Mouse (Mus musculus): Measurements from ENCODE around the gene Pikfyve.

The Pikfyve gene

DNA sequence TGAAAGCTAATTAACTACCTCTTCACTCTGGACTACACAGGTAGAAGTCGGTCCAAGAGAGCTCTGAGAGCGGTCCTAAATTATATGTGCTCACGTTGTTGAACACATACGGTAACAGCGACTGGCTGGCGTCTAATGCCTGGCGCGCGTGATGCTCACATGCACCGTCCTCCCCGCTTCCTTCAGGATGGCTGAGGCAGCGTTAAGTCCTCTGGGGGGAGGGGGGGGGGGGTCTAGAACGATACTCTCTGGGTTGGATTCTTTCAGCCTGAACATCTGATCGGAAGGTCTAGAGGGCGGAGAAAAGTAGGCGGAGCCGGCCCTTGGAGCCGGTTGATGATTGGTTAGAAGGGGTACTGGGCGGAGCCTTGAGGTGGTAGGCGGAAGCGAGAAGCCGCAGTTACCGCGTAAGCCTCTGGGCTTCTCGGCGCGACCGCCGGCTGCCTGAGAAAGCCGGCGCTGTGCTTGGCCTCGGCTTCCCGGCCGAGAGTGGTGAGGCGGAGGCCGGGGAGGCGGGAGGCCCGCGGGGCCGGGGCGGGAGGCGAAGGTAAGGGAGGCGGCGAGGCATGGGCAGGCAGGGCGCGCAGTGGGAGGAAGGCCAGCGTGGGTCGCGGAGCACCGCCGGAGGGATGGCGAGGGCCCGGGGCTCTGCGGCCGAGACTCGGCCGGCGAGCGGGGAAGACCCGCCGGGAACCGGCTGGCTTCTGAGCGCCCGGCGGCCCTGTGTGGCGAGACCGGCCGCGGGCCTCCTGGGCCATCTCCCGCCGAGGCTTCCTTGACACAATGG lies at the start of gene Pikfyve, which contains the start of gene Idh1:
TSS of gene Pikfyve (plus strand) at position 397 of the 787 bp plus-strand sequence.
TSS of gene Idh1 (minus strand) at position 214 of the 787 bp plus-strand sequence.
- DNase-seq (ENCODE audit: low spot score): peak; percentile 96

DNA sequence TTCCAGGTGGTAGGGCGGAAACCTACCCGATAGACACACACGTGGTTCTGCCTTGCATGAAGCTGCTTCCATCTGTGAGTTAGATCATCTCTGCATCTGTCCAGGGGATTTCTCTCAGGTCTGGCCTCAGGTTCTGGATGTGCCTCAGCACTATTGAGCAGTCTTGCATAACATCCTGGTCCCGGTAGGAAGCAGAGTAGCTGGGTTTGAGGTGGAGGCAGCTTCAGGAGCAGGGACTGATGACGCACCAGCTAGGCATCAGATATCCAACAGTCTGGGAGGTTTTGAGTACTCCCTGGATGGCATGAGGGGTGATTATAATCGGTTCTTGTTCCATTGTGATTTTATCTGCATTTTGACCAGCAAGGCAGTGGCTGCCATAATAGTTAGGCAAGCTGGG lies 48.9 kb upstream of the Pikfyve start:
- no peak for DNase-seq (ENCODE audit: low spot score)

DNA sequence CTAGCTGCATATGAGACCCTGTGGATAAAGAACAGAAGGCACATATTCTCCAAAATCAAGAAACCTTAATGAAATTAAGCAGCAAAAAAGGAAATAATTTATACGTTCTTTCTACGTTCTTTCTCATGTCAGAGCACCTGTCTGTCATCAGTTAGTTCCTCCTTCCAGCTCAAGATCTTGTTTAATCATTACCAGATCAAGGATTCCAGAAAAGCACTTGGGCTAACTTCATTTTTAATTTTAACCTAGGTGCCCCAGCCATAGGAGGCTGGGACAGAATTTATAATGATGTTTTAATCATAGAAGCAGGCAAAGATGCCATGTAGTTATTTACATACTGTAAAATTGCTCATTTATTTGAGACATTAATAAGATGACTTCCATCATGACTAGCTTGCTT lies 41.7 kb upstream of the Pikfyve start:
- no peak for DNase-seq (ENCODE audit: low spot score)

GRCm38 (mm10) chr1:65146601-65147000 lies 39.9 kb upstream of the Pikfyve start:
- DNase-seq (ENCODE audit: low spot score): no peak

DNA sequence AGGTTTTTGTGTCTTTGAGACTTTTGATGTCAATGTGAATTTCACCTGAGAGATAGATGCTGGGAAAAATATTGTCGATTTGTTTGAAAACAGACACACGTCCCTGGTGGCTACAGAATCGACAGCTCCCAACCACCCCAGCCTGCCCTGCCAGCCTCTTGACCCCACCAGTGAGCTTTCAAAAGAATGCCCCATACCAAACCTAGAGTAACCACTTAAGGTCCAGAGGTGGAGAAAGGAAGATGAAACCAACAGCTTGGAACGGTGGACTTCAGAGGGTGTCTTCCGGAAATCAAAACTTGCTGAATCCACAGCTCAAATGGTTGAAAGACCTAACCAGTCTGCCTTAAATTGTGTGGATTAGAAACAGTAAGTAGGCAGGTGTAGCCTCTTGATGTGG lies 39.2 kb upstream of the Pikfyve start:
- DNase-seq (ENCODE audit: low spot score): no peak

DNA sequence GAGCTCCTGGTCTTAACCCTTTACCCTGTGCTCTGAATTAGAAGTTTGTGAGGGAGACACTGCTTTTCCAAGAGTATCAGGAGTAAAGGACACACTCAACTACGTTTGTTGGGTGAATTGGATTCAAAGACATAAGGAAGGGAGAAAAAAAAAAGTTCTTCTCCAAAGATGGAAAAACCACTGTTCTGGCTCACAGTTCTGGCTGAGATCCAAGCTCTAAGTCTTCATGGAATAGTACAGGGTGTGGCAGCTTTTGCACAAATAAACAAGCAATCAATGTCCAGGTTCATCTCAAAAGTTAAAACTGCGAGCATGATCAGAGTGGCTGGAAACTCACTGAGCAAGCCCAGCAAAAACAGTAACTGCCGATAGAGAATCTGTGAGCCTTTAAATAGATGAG lies 38.5 kb upstream of the Pikfyve start:
- no peak for DNase-seq (ENCODE audit: low spot score)

DNA sequence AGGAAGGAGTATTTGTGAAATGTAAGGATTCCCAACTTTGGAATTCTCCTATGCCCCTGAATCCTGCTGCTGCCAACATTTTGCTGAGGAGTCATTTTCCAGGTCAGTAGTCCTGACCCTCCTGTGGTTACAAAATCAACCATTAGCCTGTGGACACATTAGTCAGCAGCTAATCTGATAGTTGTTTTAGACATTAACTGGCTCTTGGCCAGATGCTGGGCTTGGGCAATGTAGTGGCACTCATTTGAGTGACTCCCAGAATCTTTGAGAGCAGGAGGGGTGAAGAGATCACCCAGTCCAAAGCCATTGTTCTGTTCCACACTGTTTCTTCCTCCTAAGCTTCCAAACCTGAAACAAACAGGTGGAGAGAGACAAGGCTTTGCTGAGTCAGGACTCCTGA lies 31.7 kb upstream of the Pikfyve start:
- DNase-seq (ENCODE audit: low spot score): no peak

GRCm38 (mm10) chr1:65156111-65156510 lies 30.4 kb upstream of the Pikfyve start:
- DNase-seq (ENCODE audit: low spot score): no peak

- no peak for DNase-seq (ENCODE audit: low spot score)
Observed at GRCm38 (mm10) chr1:65162210-65162609, 24.3 kb upstream of the Pikfyve start.

GRCm38 (mm10) chr1:65167496-65167895 lies 19.0 kb upstream of the Pikfyve start:
- DNase-seq (ENCODE audit: low spot score): no peak

DNA sequence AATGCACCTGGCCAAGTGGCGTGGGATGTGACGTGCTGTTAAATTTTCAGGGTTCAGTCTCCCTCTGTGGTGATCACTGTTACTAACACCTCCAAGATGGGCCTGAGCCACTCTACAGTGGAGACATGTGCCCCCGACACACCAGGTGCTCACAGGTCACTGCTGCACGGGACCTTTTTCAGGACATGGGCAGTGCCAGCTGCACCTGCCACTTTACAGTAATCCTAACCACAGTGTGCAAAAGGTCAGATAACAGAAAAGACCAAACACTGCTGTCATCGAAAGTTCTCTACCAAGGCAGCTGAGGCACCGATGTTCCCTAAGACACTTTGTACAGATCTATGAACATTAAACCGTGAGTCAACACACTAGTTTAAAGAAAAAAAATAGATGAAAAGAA lies 16.9 kb upstream of the Pikfyve start:
- DNase-seq (ENCODE audit: low spot score): no peak

GRCm38 (mm10) chr1:65169947-65170346 lies 16.5 kb upstream of the Pikfyve start:
- no peak for DNase-seq (ENCODE audit: low spot score)

DNA sequence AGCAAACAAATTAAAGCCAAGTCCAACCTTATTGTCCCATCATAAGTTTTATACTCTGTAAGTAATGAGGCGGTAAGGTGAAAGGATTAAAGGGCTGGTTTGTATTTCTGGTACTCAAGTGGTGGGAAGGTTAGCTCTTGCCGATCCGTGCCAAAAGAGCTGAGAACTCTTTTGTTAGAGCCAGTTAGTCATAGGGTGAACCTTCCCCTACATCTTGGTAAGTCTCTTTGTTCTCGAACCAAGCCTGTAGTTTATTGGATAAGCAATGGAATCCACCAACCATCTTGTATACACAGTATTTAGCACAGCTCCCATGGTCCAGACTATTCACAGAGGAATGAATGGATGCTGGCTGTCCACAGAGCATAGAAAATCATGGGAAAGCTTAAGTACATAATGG lies 14.9 kb upstream of the Pikfyve start:
- DNase-seq (ENCODE audit: low spot score): no peak

DNA sequence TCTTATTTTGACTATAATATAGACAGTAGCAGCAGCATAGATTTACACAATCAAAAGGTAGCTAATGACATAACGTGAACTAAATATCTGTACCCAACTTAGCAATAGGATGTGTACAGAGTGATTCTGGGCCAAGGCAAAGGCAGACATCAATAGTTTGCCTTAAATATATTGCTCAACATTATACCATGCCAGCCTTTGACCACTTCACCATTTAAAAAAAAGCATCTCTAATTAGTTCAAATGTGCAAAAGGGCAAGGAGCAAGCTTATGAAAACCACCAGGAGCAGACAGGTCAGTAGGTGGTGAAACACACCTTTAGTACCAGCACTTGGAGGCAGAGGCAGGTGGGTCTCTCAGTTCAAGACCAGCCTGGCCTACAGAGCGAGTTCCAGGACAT lies 12.8 kb upstream of the Pikfyve start:
- DNase-seq (ENCODE audit: low spot score): no peak

- no peak for DNase-seq (ENCODE audit: low spot score)
Observed at GRCm38 (mm10) chr1:65176171-65176570, 10.3 kb upstream of the Pikfyve start.

- no peak for DNase-seq (ENCODE audit: low spot score)
Observed at GRCm38 (mm10) chr1:65176912-65177311, 9.6 kb upstream of the Pikfyve start.

DNA sequence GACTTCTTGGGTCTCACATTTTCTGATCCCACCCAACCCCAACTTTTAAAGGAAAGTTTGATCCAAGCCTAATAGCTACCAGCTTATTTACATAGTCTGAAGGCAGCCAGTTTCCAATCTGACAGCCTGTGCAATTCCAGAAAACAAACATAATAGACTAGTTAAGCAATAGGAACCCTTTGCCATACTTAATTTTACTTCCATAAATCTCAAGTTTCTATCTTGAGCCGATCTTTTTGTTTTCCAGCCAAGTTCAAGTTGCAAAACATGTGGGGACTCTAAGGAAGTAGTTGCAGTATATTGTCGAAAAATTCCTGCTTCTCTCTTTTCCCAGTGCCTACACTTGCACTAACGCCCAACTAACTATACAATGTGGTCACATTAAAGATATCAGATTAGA lies 9.0 kb upstream of the Pikfyve start:
- no peak for DNase-seq (ENCODE audit: low spot score)

DNA sequence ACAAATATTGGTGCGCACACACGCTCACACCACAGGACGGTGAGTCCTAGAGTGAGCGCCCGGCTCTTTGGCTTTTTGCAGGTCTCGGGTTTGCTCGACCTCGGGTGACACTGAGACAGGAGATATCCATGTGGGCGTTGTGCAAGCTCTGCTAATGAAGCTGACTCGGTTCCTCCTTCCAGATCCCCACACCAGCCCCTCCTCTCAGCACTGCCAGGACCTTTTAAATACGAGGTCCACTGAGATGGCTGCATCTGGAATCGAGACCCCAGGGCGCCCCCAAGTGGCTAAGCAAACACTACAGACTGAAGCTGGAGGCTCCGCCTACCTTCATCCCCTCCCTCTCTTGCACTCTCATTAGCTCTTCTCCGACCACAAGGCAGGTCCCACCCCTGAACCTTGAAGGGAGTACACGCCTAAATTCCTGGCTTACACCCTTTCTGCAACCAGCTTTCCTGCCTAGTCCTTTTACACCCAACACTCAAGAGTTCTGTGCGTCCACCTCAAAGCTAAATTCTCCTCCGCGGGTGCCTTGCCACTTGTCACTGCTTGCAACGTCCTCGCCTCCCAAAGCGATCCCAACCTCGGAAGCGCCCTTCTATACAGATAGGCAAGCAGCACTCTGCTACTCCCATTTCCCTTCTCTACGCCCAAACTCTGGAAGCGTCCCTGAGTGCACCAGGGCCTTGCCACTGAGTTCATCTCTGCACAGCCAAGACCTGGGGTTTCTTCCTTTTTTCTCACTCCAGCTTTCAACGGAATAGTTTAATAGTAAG lies 8.2 kb upstream of the Pikfyve start:
- peak; percentile 92 for DNase-seq (ENCODE audit: low spot score)

- DNase-seq (ENCODE audit: low spot score): peak; percentile 97
Observed at GRCm38 (mm10) chr1:65178902-65179432, 7.5 kb upstream of the Pikfyve start.

GRCm38 (mm10) chr1:65179634-65180249 lies 6.7 kb upstream of the Pikfyve start:
- peak; percentile 64 for DNase-seq (ENCODE audit: low spot score)

- no peak for DNase-seq (ENCODE audit: low spot score)
Observed at GRCm38 (mm10) chr1:65181459-65181858, 5.0 kb upstream of the Pikfyve start.

DNA sequence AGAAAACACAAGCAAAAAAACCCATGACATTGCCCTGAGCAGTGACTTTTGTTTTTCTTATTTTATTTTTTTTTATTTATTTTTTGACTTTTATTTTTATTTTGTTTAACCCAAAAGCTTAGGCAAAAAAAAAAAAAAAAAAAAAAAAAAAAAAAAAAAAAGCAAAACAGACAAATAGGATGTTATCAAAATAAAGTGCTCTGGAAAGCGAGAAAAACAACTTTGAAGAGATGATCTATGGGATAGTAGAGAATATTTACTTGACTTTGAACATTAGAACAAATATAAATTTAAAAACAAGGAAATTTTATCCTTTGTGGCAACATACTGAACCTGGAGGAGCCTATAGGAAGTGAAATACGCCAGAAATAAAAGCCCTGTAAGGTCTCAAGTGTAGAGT lies 2.5 kb upstream of the Pikfyve start:
- no peak for DNase-seq (ENCODE audit: low spot score)

GRCm38 (mm10) chr1:65185011-65185410 lies 1.5 kb upstream of the Pikfyve start:
- no peak for DNase-seq (ENCODE audit: low spot score)

Data from ovary, postnatal 14 days (tissue).